Mouse (Mus musculus) embryonic stem cell, embryonic (primary cell): ENCODE measurements around the gene Ddb2.

ENCODE experiments used
- CTCF ChIA-PET, 4 experiments: fragments of 300-600 bp in 2 of 4; fragments of 350-600 bp in 2 of 4; sonication (Branson Sonifier 250); formaldehyde crosslinking; loops; one replicate each; lab custom pipeline; 2022; ENCODE audit warnings: inconsistent platforms in 2 of 4; lab: Charles Lee
- POLR2A ChIA-PET, 4 experiments: fragments of 300-600 bp in 2 of 4; fragments of 350-600 bp in 2 of 4; sonication (Branson Sonifier 250); formaldehyde crosslinking; loops; one replicate each; lab custom pipeline; 2022; ENCODE audit warnings: antibody characterized with exemption in 4 of 4, inconsistent platforms in 1 of 4; lab: Charles Lee

Ddb2 gene

DNA sequence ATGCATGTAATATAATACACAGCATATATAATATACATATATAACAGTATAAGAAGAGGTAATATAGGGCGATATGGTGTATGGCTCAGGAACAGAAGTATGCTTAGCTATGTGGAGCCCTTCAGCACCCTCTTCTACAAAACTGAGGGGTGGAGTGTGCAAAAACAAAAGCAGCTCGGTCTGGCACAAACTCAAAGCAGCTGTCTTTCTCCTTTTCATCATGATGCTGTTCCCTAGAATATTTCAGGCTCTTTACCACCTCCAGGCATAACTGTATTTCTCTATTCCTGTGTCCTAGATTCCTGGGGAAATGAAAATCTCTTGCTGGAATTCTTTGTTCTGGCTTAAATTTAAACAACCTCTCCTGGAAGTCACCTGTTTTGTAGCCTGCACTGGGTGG, 7.0 kb downstream of the Ddb2 start:
- ChIA-PET POLR2A (interaction anchor here in 2 of 4 experiments (0.5 to 0.7 kb wide), 4 partner anchors 11 to 296 kb away, joined by 3 to 15 read pairs (median 4); no protein-coding TSS in a partner anchor), CTCF (interaction anchor here (0.6 to 1.0 kb wide), 4 partner anchors 30 to 688 kb away, joined by 3 to 5 read pairs (median 4); no protein-coding TSS in a partner anchor)

DNA sequence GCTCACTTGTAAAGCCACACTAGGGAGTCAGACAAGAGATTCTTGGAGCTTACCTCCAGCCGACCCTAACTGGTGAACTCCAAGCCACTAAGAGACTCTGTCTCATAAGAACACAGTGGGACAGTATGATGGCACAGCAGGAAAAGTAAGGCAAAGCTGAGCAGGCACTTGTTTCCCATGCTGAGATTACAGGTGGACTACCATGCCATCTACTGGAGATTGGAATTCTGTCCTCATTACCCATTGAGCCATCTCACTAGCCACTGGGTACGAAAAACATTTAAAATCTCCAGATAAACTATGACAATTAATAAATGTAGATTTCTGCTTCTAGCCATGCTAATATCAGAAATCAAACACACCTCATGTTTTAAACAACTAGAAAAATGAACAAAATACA, 13.2 kb downstream of the Ddb2 start:
- CTCF ChIA-PET: interaction anchor here in 2 of 4 experiments (0.8 to 2.9 kb wide), 3 partner anchors 108 to 257 kb away, joined by 3 to 14 read pairs (median 10); no protein-coding TSS in a partner anchor
- POLR2A ChIA-PET: interaction anchor here in 3 of 4 experiments (0.6 to 5.9 kb wide), 9 partner anchors 12 to 237 kb away, joined by 3 to 47 read pairs (median 6); partner anchors contain the start of genes Ddb2 (in 2 of the 3), Acp2 (in 1 of the 3) and Nr1h3 (in 1 of the 3)

DNA sequence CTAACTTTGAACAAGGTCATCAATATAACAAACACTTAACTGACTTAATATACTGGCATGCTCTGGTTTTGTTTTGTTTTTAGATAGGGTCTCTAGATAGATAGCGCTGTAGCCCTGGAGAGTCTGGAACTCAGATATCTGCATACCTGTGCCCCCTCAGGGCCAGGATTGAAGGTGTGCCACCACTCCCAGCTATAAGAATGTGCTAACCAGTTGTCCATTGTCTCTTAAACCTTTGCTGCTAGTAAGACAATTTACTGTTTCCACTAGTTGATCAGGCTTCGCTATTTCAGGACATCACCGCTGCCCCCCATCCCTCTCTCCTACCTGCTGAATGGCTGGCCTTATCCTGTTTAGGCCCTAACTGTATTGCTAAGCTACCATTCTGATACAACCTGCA, 16.3 kb downstream of the Ddb2 start:
- CTCF ChIA-PET: no interaction called here
- POLR2A ChIA-PET: interaction anchor here in 2 of 4 experiments (0.9 to 5.9 kb wide), 4 partner anchors 15 to 44 kb away, joined by 4 to 47 read pairs (median 4); partner anchors contain the start of genes Acp2 (in 2 of the 2), Nr1h3 (in 2 of the 2), Arfgap2 (in 1 of the 2) and Ddb2 (in 1 of the 2)

DNA sequence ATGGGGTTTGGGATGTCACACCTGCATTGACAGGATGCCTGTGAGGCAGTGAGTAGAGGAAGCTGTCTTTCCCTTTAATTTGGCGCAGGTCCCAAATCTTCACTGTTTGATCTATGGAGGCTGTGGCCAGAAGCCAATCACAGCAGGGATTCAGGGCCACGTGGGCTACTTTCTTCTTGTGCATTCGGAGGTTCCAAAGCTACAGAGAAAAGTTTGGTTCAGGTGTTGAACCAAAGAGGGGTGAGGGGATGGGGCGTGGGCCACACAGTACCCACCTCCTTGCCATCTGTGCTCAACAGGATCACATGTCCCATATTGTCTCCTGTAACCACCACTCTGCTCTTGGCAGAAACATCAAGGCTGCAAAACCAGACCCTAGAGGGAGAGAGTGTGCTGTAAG, 19.8 kb downstream of the Ddb2 start:
- ChIA-PET CTCF (interaction anchor here in 3 of 4 experiments (0.6 to 1.0 kb wide), 4 partner anchors 18 to 153 kb away, joined by 3 to 8 read pairs (median 3); no protein-coding TSS in a partner anchor), POLR2A (interaction anchor here in 2 of 4 experiments (1.2 to 3.7 kb wide), 8 partner anchors 9 to 106 kb away, joined by 3 to 13 read pairs (median 6); partner anchors contain the start of genes Ddb2 (in 2 of the 2), Acp2 (in 1 of the 2) and Nr1h3 (in 1 of the 2))

DNA sequence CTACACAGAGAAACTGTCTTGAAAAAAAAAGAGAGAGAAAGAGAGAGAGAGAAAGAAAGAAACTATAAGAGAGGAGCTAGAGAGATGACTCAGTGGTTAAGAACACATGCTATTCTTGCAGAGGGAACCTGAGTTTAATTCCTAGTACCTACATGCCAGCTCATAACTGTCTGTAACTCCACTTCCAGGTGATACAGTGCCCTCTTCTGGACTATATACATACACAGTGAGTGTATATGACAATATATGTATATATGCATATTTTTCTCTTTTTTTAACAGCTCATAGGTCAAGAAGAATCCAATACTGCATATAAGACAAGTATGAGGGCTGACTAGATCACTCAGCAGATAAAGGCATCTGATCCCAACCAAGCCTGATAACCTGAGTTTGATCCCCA, 23.5 kb downstream of the Ddb2 start:
- POLR2A ChIA-PET: interaction anchor here in 2 of 4 experiments (0.5 to 2.3 kb wide), 7 partner anchors 10 to 251 kb away, joined by 3 to 10 read pairs (median 3); partner anchors contain the start of genes Ddb2 (in 1 of the 2) and Madd (in 1 of the 2)
- CTCF ChIA-PET: interaction anchor here in 2 of 4 experiments (0.6 to 1.8 kb wide), 4 partner anchors 18 to 98 kb away, joined by 3 to 10 read pairs (median 6); no protein-coding TSS in a partner anchor

DNA sequence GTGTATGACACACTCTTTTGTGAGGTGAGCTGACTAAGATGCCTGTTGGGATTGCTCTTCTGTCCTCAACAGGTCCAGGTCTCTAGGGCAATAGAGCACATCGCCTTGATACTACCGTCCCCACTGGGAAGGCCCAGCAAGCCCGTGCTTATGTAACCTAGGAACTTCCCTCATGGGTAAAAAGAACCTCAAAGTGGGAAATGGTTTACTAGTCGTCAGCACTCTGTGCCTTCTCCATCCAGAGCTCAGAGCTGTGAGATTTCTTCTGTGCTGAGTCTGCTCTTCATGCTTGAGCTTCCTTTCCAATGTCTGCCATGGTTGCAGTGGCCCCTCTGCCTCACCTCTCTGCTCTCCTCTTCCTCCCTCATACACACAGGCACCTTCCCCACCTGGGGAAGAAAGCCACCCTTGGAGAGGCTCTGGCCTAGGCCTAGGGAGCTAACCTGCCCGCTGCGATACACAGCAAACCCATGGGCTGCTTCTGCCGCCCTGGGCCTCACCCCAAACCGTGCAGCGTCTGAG, 30.5 kb downstream of the Ddb2 start:
- ChIA-PET POLR2A (interaction anchor here in 3 of 4 experiments (0.8 to 1.7 kb wide), 9 partner anchors 11 to 252 kb away, joined by 3 to 7 read pairs (median 3); partner anchors contain the start of genes Ddb2 (in 3 of the 3), Arfgap2 (in 1 of the 3) and Slc39a13 (in 1 of the 3)), CTCF (no interaction called here)

DNA sequence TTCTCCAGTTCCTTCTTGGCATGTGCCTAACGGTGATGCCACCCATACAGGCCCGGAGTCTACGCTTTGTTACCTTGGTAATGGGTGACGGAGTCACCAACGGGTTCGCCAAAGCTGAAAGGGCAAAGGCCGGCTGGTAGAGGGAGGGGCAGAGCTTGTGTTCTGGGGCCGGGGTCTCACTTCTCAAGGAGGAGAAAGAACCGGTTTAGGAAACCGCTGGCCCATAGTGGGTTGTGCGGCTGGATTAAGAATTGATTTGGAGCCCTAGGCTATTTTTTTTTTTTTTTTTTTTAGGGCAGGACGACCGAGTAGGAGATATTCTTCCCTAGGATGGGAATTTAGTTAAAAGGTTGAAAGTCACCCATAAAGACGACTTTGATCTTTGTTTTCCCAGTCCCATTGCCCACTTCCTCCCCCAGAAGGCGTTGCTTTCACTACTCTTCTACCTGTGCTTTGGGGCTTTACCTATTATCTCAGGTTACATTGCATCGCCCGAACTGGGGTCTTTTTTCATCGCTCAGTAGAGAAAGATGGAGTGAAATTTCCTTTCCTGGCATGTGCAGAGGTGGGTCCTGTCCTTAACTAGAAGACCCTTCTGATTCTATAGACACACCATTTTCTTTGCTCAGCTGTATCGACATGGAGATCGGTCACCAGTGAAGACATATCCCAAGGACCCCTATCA, 33.7 kb downstream of the Ddb2 start:
- ChIA-PET CTCF (interaction anchor here (0.5 to 1.5 kb wide), 10 partner anchors 9 to 472 kb away, joined by 3 to 7 read pairs (median 4); partner anchors contain the start of gene Ddb2 (in 1 of the 4)), POLR2A (interaction anchor here (0.6 to 3.8 kb wide), 48 partner anchors 8 to 447 kb away, joined by 3 to 35 read pairs (median 4); partner anchors contain the start of genes Ddb2 (in 4 of the 4), Madd (in 2 of the 4), Arfgap2 (in 1 of the 4) and Arhgap1 (in 1 of the 4))

DNA sequence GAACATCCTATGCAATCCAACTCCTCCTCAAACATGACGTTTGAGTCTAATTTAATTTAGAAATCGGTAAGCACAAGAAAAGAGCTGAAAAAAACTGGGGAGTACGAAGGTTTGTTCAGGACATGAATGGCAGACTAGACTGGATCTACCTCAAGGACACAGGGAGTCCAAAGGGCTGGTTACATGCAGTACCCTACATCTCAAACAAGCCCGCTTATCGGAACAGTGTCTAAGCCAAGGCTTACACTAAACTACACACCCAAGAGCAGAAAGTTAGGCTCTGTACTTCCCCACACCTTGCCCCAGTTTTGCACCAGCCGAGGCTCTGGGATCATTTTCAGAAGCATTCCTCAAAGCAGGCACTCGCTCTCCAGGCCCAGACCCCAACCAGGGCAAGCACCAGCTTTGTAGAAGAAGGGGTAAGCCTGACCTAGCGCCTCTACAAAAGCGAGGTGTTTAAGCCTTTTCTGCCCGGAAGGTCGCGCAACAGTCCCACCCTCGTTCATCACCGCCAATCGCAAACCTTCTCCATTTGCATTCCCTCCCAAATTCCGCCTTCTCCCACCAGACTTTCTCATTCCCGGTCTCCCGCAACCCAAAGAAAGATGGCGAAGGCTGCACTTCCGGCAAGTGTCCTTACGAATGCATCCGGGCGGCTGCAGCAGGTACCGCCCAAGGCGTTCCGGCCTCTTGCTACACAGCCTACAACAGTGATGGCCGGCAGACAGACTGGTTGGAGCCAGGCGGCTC, 34.4 kb downstream of the Ddb2 start, which contains the start of the genes Nr1h3 and Acp2:
Nr1h3 (minus strand) TSS at position 613 of the 750 bp plus-strand sequence.
Acp2 (plus strand) TSS at position 664 of the 750 bp plus-strand sequence.
- CTCF ChIA-PET: interaction anchor here (0.5 to 1.5 kb wide), 9 partner anchors 8 to 202 kb away, joined by 3 to 7 read pairs (median 4); partner anchors contain the start of gene Ddb2 (in 1 of the 4)
- POLR2A ChIA-PET: interaction anchor here (0.7 to 3.8 kb wide), 43 partner anchors 8 to 448 kb away, joined by 3 to 35 read pairs (median 4); partner anchors contain the start of genes Ddb2 (in 4 of the 4), Madd (in 2 of the 4), Arfgap2 (in 1 of the 4) and Arhgap1 (in 1 of the 4)

DNA sequence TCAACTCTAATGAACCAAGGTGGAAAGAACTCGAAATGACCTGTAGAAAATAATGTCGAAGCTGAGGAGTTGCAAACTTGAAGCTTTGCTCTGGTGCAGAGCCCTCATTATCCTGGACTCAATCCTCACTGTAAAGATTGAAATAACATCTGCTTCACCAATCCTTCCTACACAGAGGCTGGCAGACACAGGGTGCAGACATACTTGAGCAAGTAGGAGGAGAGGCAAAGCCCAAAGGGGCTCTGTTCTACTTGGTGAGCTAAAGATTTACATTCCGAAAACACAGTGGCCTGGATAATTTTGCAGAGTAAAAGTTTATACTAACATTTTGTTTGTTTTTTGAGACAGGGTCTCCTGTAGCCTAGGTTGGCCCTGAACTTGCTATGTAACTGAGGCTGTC, 37.9 kb downstream of the Ddb2 start:
- ChIA-PET POLR2A (interaction anchor here in 1 of 4 experiments (0.9 to 1.5 kb wide), 2 partner anchors 38 to 86 kb away, joined by 3 to 4 read pairs; partner anchors contain the start of gene Ddb2), CTCF (interaction anchor here in 1 of 4 experiments (0.6 to 1.0 kb wide), 2 partner anchors 35 to 84 kb away, joined by 3 to 4 read pairs; no protein-coding TSS in a partner anchor)

DNA sequence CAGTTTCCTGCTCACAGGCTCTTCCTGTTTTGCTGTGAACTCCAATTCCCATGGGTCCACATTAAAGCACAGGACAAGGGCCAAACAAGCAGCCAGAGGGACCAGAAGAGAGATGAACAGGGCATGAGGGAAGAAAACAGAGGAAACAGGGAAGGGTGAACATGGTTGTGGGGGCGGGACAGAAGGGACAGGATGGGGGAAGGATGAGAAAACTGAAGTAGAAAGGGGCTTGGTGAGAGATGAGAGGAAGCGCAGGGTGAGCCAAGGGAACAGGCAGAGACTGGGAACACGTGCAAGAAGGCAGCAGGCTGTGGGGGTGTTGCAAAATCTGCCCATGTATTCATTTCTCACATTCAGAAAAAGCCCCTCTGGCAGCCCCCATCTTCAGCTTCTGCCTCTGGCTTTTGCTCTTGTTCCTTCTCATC, 40.2 kb downstream of the Ddb2 start:
- ChIA-PET CTCF (interaction anchor here in 2 of 4 experiments (0.8 to 3.0 kb wide), 3 partner anchors 81 kb away, joined by 3 to 34 read pairs (median 5); no protein-coding TSS in a partner anchor), POLR2A (interaction anchor here in 2 of 4 experiments (0.6 to 2.4 kb wide), 5 partner anchors 8 to 219 kb away, joined by 3 to 12 read pairs (median 4); no protein-coding TSS in a partner anchor)

DNA sequence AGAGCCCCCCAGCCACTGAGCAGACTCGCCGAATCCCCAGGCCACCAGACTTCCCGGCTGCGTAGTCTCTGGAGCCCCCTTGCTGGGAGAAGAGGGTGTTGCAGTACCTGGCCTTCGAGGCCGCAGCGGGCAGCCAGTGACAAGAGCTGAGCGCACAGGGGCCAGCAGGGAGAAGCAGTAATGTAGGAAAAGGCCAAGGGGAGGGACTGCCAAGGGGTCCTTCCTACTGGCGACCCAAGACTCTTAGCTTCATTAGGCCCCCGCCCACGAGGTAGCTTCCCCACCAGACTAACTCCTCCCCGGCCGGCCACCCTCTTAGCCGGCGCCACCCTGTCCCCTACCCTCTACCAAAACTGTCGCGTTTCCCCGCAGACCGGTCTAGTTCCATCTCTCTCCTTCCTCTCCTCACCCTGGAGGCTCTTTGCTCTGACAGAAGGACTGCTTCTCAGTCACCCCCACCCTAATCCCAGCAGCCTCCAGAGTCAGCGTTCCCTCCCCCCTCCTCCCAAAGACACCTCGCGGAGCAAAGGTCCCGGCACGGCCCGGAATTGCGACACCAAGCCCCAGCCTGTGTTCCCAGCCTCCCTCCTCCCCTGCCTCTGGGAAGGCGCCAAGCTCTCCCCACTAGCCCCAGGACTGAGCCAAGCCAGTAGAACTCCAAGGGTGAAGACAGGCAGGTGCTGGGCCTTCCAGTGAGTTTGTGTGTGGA, 42.0 kb downstream of the Ddb2 start:
- POLR2A ChIA-PET: interaction anchor here in 3 of 4 experiments (0.5 to 2.4 kb wide), 32 partner anchors 9 to 433 kb away, joined by 3 to 19 read pairs (median 5); partner anchors contain the start of genes Ddb2 (in 2 of the 3), Madd (in 2 of the 3), Acp2 (in 1 of the 3) and Arfgap2 (in 1 of the 3)

DNA sequence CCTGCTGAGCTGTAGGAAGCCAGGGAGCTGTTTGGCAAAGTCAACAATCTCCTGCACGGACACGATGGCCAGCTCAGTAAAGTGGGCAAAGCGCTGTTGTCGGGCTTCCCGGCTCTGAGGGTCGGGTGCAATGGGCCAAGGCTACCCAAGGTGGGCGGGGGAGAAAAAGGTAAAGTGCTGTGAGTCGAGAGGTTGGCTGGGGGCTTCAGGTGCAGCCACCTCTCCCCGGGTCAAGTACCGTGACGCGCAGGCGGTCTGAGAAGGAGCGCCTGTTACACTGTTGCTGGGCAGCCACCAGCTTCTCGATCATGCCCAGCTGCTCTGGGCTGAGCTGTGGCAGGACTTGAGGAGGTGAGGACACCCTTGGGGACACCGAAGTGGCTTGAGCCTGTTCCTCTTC, 46.3 kb downstream of the Ddb2 start:
- POLR2A ChIA-PET: interaction anchor here in 3 of 4 experiments (0.5 to 3.1 kb wide), 11 partner anchors 8 to 78 kb away, joined by 3 to 11 read pairs (median 4); partner anchors contain the start of genes Ddb2 (in 2 of the 3), Acp2 (in 1 of the 3), Arfgap2 (in 1 of the 3) and Nr1h3 (in 1 of the 3)

More for the DNA sequence above, 42.0 kb downstream of the Ddb2 start:
- CTCF ChIA-PET: interaction anchor here (0.5 to 6.2 kb wide), 35 partner anchors 8 to 292 kb away, joined by 3 to 56 read pairs (median 4); partner anchors contain the start of genes Madd (in 2 of the 4), Mybpc3 (in 2 of the 4), Acp2 (in 1 of the 4) and Ddb2 (in 1 of the 4)

DNA sequence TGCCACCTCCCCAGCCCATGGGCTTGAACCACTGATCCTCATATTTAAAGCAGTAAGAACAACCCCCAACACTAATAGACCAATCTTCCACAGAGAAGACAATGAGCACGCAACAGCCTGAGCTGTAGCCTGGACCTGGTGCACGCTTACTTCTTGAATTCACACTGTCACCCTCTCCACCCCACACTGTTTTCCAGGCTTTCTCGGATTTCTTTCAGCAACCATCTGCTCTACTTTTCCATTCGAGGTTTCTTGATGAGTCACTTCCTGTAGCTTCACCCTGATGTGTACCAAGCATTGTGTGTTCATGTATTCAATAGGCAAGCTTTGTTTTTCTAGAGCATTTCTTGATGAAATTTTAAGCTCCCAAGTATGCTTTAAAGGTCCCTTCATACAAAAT, 49.4 kb downstream of the Ddb2 start:
- POLR2A ChIA-PET: interaction anchor here in 2 of 4 experiments (0.7 to 1.0 kb wide), 2 partner anchors 15 to 176 kb away, joined by 3 read pairs; partner anchors contain the start of genes Acp2 (in 1 of the 2) and Nr1h3 (in 1 of the 2)
- CTCF ChIA-PET: interaction anchor here in 3 of 4 experiments (0.6 to 1.2 kb wide), 3 partner anchors 72 to 79 kb away, joined by 3 to 4 read pairs (median 4); no protein-coding TSS in a partner anchor

More for the DNA sequence above, 46.3 kb downstream of the Ddb2 start:
- CTCF ChIA-PET: interaction anchor here in 2 of 4 experiments (0.5 to 6.2 kb wide), 3 partner anchors 75 to 703 kb away, joined by 3 to 56 read pairs (median 7); no protein-coding TSS in a partner anchor

DNA sequence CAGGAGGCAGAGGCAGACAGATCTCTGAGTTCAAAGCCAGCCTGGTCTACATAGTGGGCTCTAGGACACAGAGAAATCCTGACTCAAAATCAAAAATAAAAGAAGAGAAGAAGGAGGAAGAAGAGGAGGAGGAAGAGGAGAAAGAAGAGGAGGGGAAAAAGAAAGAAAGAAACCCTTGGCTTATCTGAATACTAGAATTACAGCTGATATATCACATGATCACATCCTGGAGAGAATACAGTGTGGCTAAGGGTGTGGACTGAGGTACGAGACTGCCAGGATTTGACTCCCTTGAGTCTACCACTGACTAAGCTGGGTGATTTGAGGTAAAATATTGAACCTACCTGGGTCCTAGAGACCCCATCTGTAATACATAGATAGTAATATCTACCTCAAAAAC, 50.6 kb downstream of the Ddb2 start:
- ChIA-PET CTCF (no interaction called here), POLR2A (no interaction called here)

DNA sequence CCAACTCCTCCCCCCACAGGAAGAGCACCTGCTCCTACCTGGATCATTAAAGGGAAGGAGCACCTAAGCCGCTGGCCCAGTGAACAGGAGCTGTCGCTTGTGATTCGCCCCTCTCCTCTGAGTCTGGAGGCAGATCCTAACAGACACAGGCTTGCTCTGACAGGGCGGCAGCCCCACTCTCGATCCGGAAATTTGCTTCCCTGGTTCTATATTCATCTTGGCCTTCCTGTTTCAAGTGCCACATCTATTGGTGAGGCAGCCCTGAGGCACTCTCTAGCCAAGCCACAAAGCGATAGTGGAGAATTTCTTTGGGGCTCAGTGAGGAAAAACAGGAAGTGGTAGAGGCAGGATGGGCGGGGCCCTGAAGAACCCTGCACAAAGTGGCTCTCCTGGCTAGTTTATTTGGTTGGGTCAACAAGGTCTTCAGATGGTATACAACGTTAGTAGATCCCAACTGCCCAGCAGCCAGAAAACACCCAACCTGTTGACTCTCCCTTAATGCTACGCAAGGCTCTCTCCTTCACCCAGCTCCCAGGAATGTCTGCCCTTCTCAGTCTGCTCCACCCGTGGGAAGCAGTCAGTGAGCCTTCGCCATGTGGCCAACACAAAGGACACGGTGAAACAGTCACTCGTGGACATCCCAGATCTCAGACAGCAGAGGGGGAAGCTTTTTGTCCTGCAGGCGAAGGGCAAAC, 52.9 kb downstream of the Ddb2 start, which contains the start of gene Madd:
Madd (minus strand) TSS at position 127 of the 695 bp plus-strand sequence.
- CTCF ChIA-PET: interaction anchor here (0.6 to 3.1 kb wide), 10 partner anchors 10 to 462 kb away, joined by 3 to 13 read pairs (median 4); partner anchors contain the start of gene Ckap5 (in 1 of the 4)

More for the DNA sequence above, 52.9 kb downstream of the Ddb2 start, which contains the start of gene Madd:
- POLR2A ChIA-PET: interaction anchor here in 3 of 4 experiments (0.6 to 3.0 kb wide), 20 partner anchors 9 to 571 kb away, joined by 3 to 26 read pairs (median 4); partner anchors contain the start of genes Acp2 (in 2 of the 3), Ddb2 (in 2 of the 3), Nr1h3 (in 2 of the 3) and Arfgap2 (in 1 of the 3)
